Mouse (Mus musculus) limb, embryonic 14.5 days (tissue): Measurements from ENCODE around the gene Pcgf6. TPM values are rescaled to one million over a fixed set of nuclear protein-coding genes. Genes with fewer than 3 reads are reported as not detected.
"Not testable (repeated sequence)": the region's sequence is repeated elsewhere in the genome, so short reads cannot be mapped to it uniquely, and the experiment has no call there.

Experiments
- ATAC-seq: fragments of 200-750 bp; cut with Nextera tagmentation; 2 replicates; pipeline ENCODE4 v1.8.0; 2017; ENCODE audit warnings: low read depth, moderate number of reproducible peaks, moderate TSS enrichment; ENCODE audit not compliant: low FRiP score
- DNase-seq: peaks from one replicate; pipeline ENCODE4 v3.0.0-alpha.2; 2015; ENCODE audit warnings: low spot score
- H3K27ac ChIP-seq: fragments of 300-500 bp; sonication (generic); replicated peaks from 2 replicates; pipeline ENCODE4 v1.5.1; 2014; ENCODE audit warnings: low read depth, mild to moderate bottlenecking, low read length, moderate library complexity, mixed read lengths
- H3K27me3 ChIP-seq: fragments of 300-500 bp; sonication (generic); 2 replicates; pipeline ENCODE4 v1.6.1; 2014; ENCODE audit warnings: low read length, mixed read lengths; ENCODE audit not compliant: control insufficient read depth, insufficient read depth
- H3K36me3 ChIP-seq: fragments of 300-500 bp; sonication (generic); 2 replicates; pipeline ENCODE4 v1.6.1; 2014; ENCODE audit warnings: mild to moderate bottlenecking, low read length, moderate library complexity, mixed read lengths; ENCODE audit not compliant: control insufficient read depth, insufficient read depth
- H3K4me1 ChIP-seq: fragments of 300-500 bp; sonication (generic); 2 replicates; pipeline ENCODE4 v1.6.1; 2014; ENCODE audit warnings: antibody characterized with exemption, low read length, mixed read lengths; ENCODE audit not compliant: control insufficient read depth, insufficient read depth
- H3K4me2 ChIP-seq: fragments of 300-500 bp; sonication (generic); replicated peaks from 2 replicates; pipeline ENCODE4 v1.6.1; 2014; ENCODE audit warnings: low read depth, mild to moderate bottlenecking, low read length, moderate library complexity; ENCODE audit not compliant: severe bottlenecking
- H3K4me3 ChIP-seq: fragments of 300-500 bp; sonication (generic); replicated peaks from 2 replicates; pipeline ENCODE4 v1.5.1; 2014; ENCODE audit warnings: low read length
- H3K9ac ChIP-seq: fragments of 300-500 bp; sonication (generic); 2 replicates; pipeline ENCODE4 v1.6.1; 2014; ENCODE audit warnings: mild to moderate bottlenecking, low read depth, low read length, moderate library complexity; ENCODE audit not compliant: severe bottlenecking
- H3K9me3 ChIP-seq: fragments of 300-500 bp; sonication (generic); 2 replicates; pipeline ENCODE4 v1.6.1; 2016; ENCODE audit warnings: low read length; ENCODE audit not compliant: control insufficient read depth
- POLR2A ChIP-seq: fragments of 200-500 bp; IDR thresholded peaks from 2 replicates; pipeline ENCODE4 v1.8.0; 2012; ENCODE audit warnings: inconsistent platforms, mild to moderate bottlenecking, moderate library complexity, borderline replicate concordance; ENCODE audit not compliant: insufficient read depth, insufficient read length; ENCODE audit errors: extremely low read depth
- WGBS: fragments of 180-500 bp; shearing (Covaris S2); extraction: QIAGEN DNeasy Blood & Tissue Kit; methylation state at CpG from one replicate; pipeline ENCODE4 v1.1.7; 2014; 5-methylcytosine and 5-hydroxymethylcytosine counted together
- polyA plus RNA-seq, 2 experiments: library from polyadenylated mRNA; depleted of rRNA in 1 of 2; stranded (reverse) in 1 of 2; unstranded in 1 of 2; fragments of >200 nt; fragmentation: Nextera tagmentation in 1 of 2; extraction: Ambion mirVana in 1 of 2; gene quantifications; 2 replicates each; pipeline versions ENCODE4 v1.2.1 to v1.2.3; 2012 to 2014

The Pcgf6 gene
- polyA plus RNA-seq, 2 experiments, result 17.7 to 30.5 TPM

GRCm38 (mm10) chr19:47005873-47006272 lies 44.8 kb downstream of the Pcgf6 start:
- H3K36me3 ChIP-seq, result no peaks in the 10 kb centered on the region
- ATAC-seq (no peak), DNase-seq (no peak)
- H3K4me2 ChIP-seq, result no peak overlapping the region
- 53% methylated on average over 5 of the region's 5 CpGs for whole genome bisulfite sequencing
- no peak overlapping the region for H3K9ac ChIP-seq
- no peak overlapping the region for H3K4me3 ChIP-seq
- no peaks in the 10 kb centered on the region for H3K4me1 ChIP-seq
- H3K27me3 ChIP-seq, result no peaks in the 10 kb centered on the region
- no peak for TF ChIP-seq POLR2A
- no peaks in the 10 kb centered on the region for H3K9me3 ChIP-seq
- no peak overlapping the region for H3K27ac ChIP-seq

DNA sequence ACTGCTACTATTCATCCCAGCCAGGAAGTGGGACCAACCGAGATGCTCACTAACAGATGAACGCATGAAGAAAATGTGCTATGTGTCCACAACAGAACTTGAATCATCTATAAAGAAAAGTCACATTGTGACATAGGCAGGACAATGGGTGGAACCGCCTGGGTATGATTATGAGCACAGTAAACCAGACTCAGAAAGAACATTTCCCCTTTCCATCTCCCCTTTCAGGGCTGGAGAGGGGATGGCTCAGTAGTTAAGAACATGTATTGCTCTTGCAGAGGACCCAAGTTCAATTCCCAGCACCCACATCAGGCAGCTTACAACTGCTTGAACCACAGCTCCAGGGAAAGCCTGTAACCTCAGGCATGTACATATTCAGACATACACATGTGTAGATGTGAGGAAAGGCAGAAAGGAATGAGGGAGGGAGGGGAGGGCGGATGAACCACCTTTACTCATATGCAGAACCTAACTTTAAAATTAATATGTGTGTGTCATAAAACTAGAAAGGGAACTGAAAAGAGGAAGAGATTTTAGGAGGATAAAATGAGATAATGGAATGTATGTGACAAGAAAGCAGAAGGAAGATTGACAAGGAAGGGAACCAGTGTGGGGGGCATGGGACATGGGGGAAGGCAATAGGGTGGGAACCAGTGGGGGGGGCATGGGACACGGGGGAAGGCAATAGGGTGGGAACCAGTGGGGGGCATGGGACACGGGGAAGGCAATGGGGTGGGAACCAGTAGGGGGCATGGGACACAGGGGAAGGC lies 46.8 kb downstream of the Pcgf6 start:
- Histone ChIP-seq H3K4me1 (no peaks in the 10 kb centered on the region), H3K9ac (no peak overlapping the region), H3K4me3 (no peak overlapping the region), H3K4me2 (no peak overlapping the region), H3K36me3 (no peaks in the 10 kb centered on the region), H3K27ac (no peak overlapping the region), H3K27me3 (no peaks in the 10 kb centered on the region), H3K9me3 (no peaks in the 10 kb centered on the region)
- TF ChIP-seq POLR2A, result no peak
- ATAC-seq (no peak), DNase-seq (no peak)
- 72% methylated on average over 6 of the region's 6 CpGs for WGBS

- H3K9me3 ChIP-seq, H3K4me3 ChIP-seq, H3K4me1 ChIP-seq, H3K36me3 ChIP-seq, H3K4me2 ChIP-seq, H3K9ac ChIP-seq, H3K27ac ChIP-seq, DNase-seq, ATAC-seq, H3K27me3 ChIP-seq: not testable (repeated sequence)
- WGBS, result 71% methylated on average over 2 of the region's 3 CpGs
These were observed 50.3 kb downstream of the Pcgf6 start for GRCm38 (mm10) chr19:47000357-47000756.

GRCm38 (mm10) chr19:46999753-47000152 lies 51.0 kb downstream of the Pcgf6 start:
- ATAC-seq (no peak), DNase-seq (no peak)
- WGBS, result 83% methylated on average over 6 of the region's 6 CpGs
- H3K4me2 ChIP-seq, result no peak overlapping the region
- H3K9me3 ChIP-seq, result no peaks in the 10 kb centered on the region
- H3K36me3 ChIP-seq, result no peaks in the 10 kb centered on the region
- no peak overlapping the region for H3K4me3 ChIP-seq
- no peaks in the 10 kb centered on the region for H3K27me3 ChIP-seq
- TF ChIP-seq POLR2A, result no peak
- H3K4me1 ChIP-seq, result no peaks in the 10 kb centered on the region
- H3K27ac ChIP-seq, result no peak overlapping the region
- H3K9ac ChIP-seq, result no peak overlapping the region

DNA sequence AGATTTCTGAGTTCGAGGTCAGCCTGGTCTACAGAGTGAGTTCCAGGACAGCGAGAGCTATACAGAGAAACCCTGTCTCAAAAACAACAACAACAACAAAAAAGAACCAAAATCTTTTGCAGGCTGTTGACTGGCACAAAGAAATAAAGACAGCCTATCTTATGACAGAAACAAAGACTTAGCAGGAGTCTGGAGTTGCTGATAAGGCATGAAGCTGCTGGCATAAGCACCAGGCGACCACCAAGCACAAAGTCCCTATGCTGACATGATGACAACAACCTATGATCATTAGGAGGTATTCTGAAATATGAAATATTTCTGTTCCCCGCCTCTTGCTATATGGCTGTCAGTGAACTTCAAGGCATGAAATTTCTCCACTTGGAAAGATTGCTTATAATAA lies 51.8 kb downstream of the Pcgf6 start:
- ATAC-seq, result no peak
- no peak overlapping the region for H3K4me3 ChIP-seq
- H3K4me2 ChIP-seq, result no peak overlapping the region
- H3K36me3 ChIP-seq, result no peaks in the 10 kb centered on the region
- no peaks in the 10 kb centered on the region for H3K9me3 ChIP-seq
- 83% methylated on average over 4 of the region's 4 CpGs for WGBS
- no peaks in the 10 kb centered on the region for H3K4me1 ChIP-seq
- no peak for TF ChIP-seq POLR2A
- H3K27me3 ChIP-seq, result no peaks in the 10 kb centered on the region
- DNase-seq, result no peak
- H3K27ac ChIP-seq, result no peak overlapping the region
- no peak overlapping the region for H3K9ac ChIP-seq
